Mouse (Mus musculus): Measurements from ENCODE around the gene Maml3. TPM values are rescaled to one million over a fixed set of nuclear protein-coding genes. Genes with fewer than 3 reads are reported as not detected.

Maml3 gene
- polyA plus RNA-seq, 1 experiment, result 2.2 TPM

GRCm38 (mm10) chr3:51796219-51796828 lies 308.6 kb downstream of the Maml3 start:
- Histone ChIP-seq H3K27me3 (ENCODE audit: control insufficient read depth, insufficient read depth, insufficient read length) (no peaks in the 10 kb centered on the region), H3ac (ENCODE audit: control insufficient read depth, insufficient read length, low read depth) (no peak overlapping the region), H3K79me3 (ENCODE audit: low read depth) (no peaks in the 10 kb centered on the region), H3K36me3 (ENCODE audit: control insufficient read depth, insufficient read depth) (no peaks in the 10 kb centered on the region), H3K79me2 (ENCODE audit: control insufficient read depth, insufficient read depth) (no peaks in the 10 kb centered on the region), H3K4me3 (ENCODE audit: insufficient read depth, poor library complexity, severe bottlenecking) (no peak overlapping the region)
- TF ChIP-seq USF1 (IDR thresholded peaks at IDR 0.05; ENCODE audit: low read depth) (no peak), MAX (IDR thresholded peaks at IDR 0.05) (no peak), CTCF (IDR thresholded peaks at IDR 0.05; ENCODE audit: control insufficient read depth, insufficient read depth, insufficient read length) (no peak), CEBPB (IDR thresholded peaks at IDR 0.05; ENCODE audit: low read depth) (no peak), MYOG (IDR thresholded peaks at IDR 0.05; ENCODE audit: control insufficient read depth, extremely low read depth, insufficient read length) (no peak), MYOD1 (IDR thresholded peaks at IDR 0.05; ENCODE audit: control insufficient read depth, insufficient read length, low read depth) (no peak), FOSL1 (IDR thresholded peaks at IDR 0.05; ENCODE audit: insufficient read depth, low read length, poor library complexity, severe bottlenecking) (no peak)

GRCm38 (mm10) chr3:51791542-51791941 lies 313.3 kb downstream of the Maml3 start:
- Histone ChIP-seq H3K4me3 (ENCODE audit: insufficient read depth, poor library complexity, severe bottlenecking) (no peak overlapping the region), H3ac (ENCODE audit: control insufficient read depth, insufficient read length, low read depth) (no peak overlapping the region), H3K27me3 (ENCODE audit: control insufficient read depth, insufficient read depth, insufficient read length) (no peaks in the 10 kb centered on the region), H3K36me3 (ENCODE audit: control insufficient read depth, insufficient read depth) (no peaks in the 10 kb centered on the region), H3K79me2 (ENCODE audit: control insufficient read depth, insufficient read depth) (no peaks in the 10 kb centered on the region), H3K79me3 (ENCODE audit: low read depth) (no peaks in the 10 kb centered on the region)
- TF ChIP-seq USF1 (IDR thresholded peaks at IDR 0.05; ENCODE audit: low read depth) (no peak), CTCF (IDR thresholded peaks at IDR 0.05; ENCODE audit: control insufficient read depth, insufficient read depth, insufficient read length) (no peak), MYOG (IDR thresholded peaks at IDR 0.05; ENCODE audit: control insufficient read depth, extremely low read depth, insufficient read length) (no peak), MYOD1 (IDR thresholded peaks at IDR 0.05; ENCODE audit: control insufficient read depth, insufficient read length, low read depth) (no peak), FOSL1 (IDR thresholded peaks at IDR 0.05; ENCODE audit: insufficient read depth, low read length, poor library complexity, severe bottlenecking) (no peak), MAX (IDR thresholded peaks at IDR 0.05) (no peak), CEBPB (IDR thresholded peaks at IDR 0.05; ENCODE audit: low read depth) (no peak)

- no peak overlapping the region for H3K4me3 ChIP-seq (ENCODE audit: insufficient read depth, poor library complexity, severe bottlenecking)
- no peaks in the 10 kb centered on the region for H3K79me3 ChIP-seq (ENCODE audit: low read depth)
- TF ChIP-seq CTCF (IDR thresholded peaks at IDR 0.05; ENCODE audit: control insufficient read depth, insufficient read depth, insufficient read length) (no peak), CEBPB (IDR thresholded peaks at IDR 0.05; ENCODE audit: low read depth) (no peak), USF1 (IDR thresholded peaks at IDR 0.05; ENCODE audit: low read depth) (no peak), MYOG (IDR thresholded peaks at IDR 0.05; ENCODE audit: control insufficient read depth, extremely low read depth, insufficient read length) (no peak), MYOD1 (IDR thresholded peaks at IDR 0.05; ENCODE audit: control insufficient read depth, insufficient read length, low read depth) (no peak), MAX (IDR thresholded peaks at IDR 0.05) (no peak), FOSL1 (IDR thresholded peaks at IDR 0.05; ENCODE audit: insufficient read depth, low read length, poor library complexity, severe bottlenecking) (no peak)
- peak overlapping the region; percentile 13 for H3ac ChIP-seq (ENCODE audit: control insufficient read depth, insufficient read length, low read depth)
- no peaks in the 10 kb centered on the region for H3K79me2 ChIP-seq (ENCODE audit: control insufficient read depth, insufficient read depth)
- no peaks in the 10 kb centered on the region for H3K27me3 ChIP-seq (ENCODE audit: control insufficient read depth, insufficient read depth, insufficient read length)
- no peaks in the 10 kb centered on the region for H3K36me3 ChIP-seq (ENCODE audit: control insufficient read depth, insufficient read depth)
Measured at GRCm38 (mm10) chr3:51789389-51789904, 315.4 kb downstream of the Maml3 start.

- no peak overlapping the region for H3K4me3 ChIP-seq (ENCODE audit: insufficient read depth, poor library complexity, severe bottlenecking)
- no peaks in the 10 kb centered on the region for H3K27me3 ChIP-seq (ENCODE audit: control insufficient read depth, insufficient read depth, insufficient read length)
- no peaks in the 10 kb centered on the region for H3K36me3 ChIP-seq (ENCODE audit: control insufficient read depth, insufficient read depth)
- H3ac ChIP-seq (ENCODE audit: control insufficient read depth, insufficient read length, low read depth), result peak overlapping the region; percentile 13
- no peaks in the 10 kb centered on the region for H3K79me3 ChIP-seq (ENCODE audit: low read depth)
- H3K79me2 ChIP-seq (ENCODE audit: control insufficient read depth, insufficient read depth), result no peaks in the 10 kb centered on the region
- TF ChIP-seq CTCF (IDR thresholded peaks at IDR 0.05; ENCODE audit: control insufficient read depth, insufficient read depth, insufficient read length) (no peak), USF1 (IDR thresholded peaks at IDR 0.05; ENCODE audit: low read depth) (no peak), MYOG (IDR thresholded peaks at IDR 0.05; ENCODE audit: control insufficient read depth, extremely low read depth, insufficient read length) (no peak), MYOD1 (IDR thresholded peaks at IDR 0.05; ENCODE audit: control insufficient read depth, insufficient read length, low read depth) (no peak), FOSL1 (IDR thresholded peaks at IDR 0.05; ENCODE audit: insufficient read depth, low read length, poor library complexity, severe bottlenecking) (no peak), MAX (IDR thresholded peaks at IDR 0.05) (no peak)
Measured at GRCm38 (mm10) chr3:51788591-51789339, 316.1 kb downstream of the Maml3 start.

GRCm38 (mm10) chr3:51787945-51788344 lies 316.9 kb downstream of the Maml3 start:
- H3K27me3 ChIP-seq (ENCODE audit: control insufficient read depth, insufficient read depth, insufficient read length), result no peaks in the 10 kb centered on the region
- H3K36me3 ChIP-seq (ENCODE audit: control insufficient read depth, insufficient read depth), result no peaks in the 10 kb centered on the region
- no peak overlapping the region for H3K4me3 ChIP-seq (ENCODE audit: insufficient read depth, poor library complexity, severe bottlenecking)
- TF ChIP-seq USF1 (IDR thresholded peaks at IDR 0.05; ENCODE audit: low read depth), result no peak
- no peak for TF ChIP-seq CEBPB (IDR thresholded peaks at IDR 0.05; ENCODE audit: low read depth)
- TF ChIP-seq FOSL1 (IDR thresholded peaks at IDR 0.05; ENCODE audit: insufficient read depth, low read length, poor library complexity, severe bottlenecking), result no peak
- no peaks in the 10 kb centered on the region for H3K79me2 ChIP-seq (ENCODE audit: control insufficient read depth, insufficient read depth)
- H3ac ChIP-seq (ENCODE audit: control insufficient read depth, insufficient read length, low read depth), result no peak overlapping the region
- no peaks in the 10 kb centered on the region for H3K79me3 ChIP-seq (ENCODE audit: low read depth)

Measured in C2C12 (cell line).